Mouse (Mus musculus) skeletal muscle tissue, adult 2 months (tissue): ENCODE data around the gene Klk13.

Experiments used
- DNase-seq: peaks from one replicate; pipeline ENCODE4 v3.0.0-alpha.2; 2012; ENCODE audit warnings: low read depth, low spot score

Klk13 gene

DNA sequence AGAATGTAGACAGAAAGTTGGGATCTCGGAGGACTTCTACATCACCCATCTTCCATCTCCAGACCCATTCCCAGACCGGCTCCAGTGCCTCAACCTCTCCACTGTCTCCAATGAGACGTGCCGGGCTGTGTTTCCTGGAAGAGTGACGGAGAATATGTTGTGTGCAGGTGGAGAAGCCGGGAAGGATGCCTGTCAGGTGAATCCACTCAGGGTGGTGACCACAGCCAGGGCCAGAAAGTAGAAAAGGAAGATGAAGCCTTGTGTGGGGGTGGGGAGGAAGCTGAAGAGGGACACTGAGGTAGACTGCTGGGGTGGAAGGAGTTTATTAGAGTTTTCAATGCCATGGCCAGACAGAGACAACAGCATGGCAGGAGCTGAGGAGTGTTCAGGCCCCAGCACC is 59.5 kb downstream of the Klk13 start:
- no peak for DNase-seq

DNA sequence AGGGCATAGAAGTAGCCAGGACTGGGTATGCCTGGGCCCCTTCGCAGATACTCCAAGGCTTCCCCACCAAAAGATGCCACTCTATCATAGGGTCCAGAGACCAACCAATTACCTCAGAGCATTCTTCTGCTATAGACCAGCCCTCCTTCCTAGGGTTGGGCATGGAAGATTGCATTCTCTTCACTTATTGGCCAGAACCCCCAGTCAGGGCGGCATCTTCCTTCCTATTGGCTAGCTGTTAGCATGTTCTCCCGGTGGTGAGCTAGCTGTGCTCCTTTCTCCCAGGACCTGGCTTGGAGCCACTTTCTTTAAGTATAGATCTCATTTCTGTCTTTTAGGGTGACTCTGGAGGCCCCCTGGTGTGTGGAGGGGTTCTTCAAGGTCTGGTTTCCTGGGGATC is 60.5 kb downstream of the Klk13 start:
- DNase-seq, result no peak

DNA sequence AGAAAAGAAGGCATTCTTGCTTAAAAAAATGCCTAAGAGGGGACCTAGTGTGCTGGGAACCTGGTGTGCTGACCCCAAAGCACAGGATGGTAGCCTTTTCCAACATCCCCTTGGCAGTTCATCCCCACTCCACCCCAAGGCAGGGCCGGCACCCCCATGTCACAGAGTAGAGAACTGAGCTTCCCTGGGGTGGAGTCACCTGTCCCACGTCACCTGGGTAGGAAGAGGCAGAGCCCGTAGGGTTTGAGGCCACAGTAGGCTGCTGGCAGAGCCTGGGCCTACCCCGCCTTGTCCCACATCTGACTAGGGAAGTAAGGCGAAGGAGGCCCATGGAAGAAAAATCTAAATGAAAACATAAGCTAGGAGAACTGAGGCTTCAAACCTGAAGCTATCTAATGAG is 62.0 kb downstream of the Klk13 start, which contains the start of gene Klk11:
TSS of gene Klk11 (plus strand) at position 241 of the 400 bp plus-strand sequence.
- no peak for DNase-seq

DNA sequence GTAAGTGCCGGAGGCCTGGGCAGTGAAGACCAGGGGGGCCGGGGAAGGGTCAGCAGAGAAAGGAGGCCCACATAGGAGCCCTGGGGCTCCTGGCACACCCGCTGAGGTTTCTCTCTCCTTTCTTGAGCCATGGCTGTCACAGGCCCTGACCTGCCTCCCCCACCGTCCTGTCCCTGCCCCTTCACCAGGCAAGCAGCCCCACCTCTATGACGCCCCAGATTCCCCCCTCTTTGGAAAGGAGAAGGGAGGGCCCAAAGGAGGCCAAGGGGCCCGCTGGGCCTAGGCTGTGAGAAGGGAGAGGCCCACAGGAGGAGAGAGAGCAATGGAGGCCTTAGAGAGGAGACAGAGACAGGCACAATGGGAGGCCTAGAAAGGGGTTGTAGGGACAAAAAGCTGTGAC is 62.4 kb downstream of the Klk13 start:
- DNase-seq, result no peak

DNA sequence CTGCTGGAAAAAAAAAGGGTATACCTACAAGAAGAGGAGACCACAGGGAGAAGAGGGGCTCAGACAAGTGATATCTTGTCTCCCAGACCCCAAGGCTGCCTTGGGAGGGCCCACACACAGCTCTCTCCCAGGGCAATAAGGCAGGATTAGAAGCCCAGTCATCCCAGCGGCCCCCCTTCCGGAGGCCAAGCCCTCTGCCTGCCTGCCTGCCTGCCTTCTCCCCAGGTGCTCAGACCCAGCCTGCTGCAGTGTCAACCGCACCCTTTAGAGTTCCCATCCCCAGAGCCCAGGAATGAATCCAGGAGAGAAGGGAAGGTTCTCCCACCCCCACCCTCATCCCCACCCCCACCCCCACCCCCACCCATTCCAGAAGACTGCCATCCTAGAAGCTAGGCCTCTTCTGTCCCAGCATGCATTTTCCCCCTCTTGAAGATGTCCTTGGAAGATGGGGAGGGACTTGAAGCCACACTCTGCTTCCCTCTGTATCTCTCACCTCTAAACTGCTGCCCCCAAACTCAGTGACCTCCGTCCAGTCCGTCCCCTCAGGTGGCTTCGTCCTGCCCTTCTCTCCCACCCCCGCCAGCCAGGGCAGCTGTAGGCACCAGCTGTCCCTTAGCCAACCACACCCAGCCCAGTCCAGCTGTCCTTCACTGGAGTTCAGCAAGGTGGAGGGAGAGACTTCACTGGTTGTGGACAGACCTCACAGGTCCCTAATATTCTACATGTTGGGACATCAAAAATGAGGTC is 63.1 kb downstream of the Klk13 start:
- DNase-seq, result no peak

DNA sequence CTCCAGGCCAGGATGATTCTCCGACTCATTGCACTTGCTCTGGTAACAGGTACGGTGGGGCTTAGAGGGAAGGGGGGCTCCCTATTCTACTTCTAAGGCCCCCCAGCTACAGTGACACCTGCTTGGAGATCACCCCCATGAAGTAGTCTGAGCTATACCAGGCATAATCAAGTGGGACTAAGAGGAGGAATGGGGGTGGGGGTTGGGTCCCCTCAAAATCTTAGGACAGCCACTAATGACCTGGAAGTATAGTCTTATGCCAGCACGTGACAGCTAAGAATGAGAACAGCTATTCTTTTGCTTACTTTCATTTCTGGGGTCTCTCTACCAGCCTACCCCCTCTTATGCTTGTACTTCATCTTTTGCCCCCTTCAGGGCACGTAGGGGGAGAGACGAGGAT is 64.1 kb downstream of the Klk13 start:
- DNase-seq, result no peak
